9 mouse cellular contexts compared by ENCODE assay signal in the genomic region with DNA sequence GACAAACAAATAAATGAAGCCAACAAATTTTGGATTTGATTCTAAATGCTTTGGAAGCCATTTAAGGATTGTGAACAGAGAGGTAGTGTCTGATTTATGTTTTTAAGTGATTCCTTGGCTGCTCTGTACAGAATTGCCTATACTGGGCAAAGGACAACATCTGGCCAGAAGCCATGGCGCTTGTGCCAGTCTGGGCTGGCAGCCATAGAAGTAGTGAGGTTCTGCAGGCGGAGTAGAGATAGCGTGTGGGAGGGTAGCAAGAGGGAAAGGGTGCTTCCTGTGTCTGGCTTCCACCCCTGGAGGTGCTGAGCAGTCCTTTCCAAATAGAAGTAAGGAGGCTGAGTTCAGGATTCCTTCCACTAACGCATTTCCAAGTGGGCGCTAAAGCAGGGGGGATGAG. TPM values are rescaled to one million over a fixed set of nuclear protein-coding genes. Genes with fewer than 3 reads are reported as not detected.
DNase-seq lines count a peak whose midpoint lies in the region; ATAC-seq lines count a peak whose summit lies in the region.
"Had no signal": no experiment of that assay in that cellular context is flagged by ENCODE, and none has a peak within 500 bp of the region (broad histone marks: within the 10 kb centered on the region; RNA-seq: fewer than 3 reads in every experiment).

No protein-coding gene starts in this region.

- ATAC-seq in frontal cortex, adult (ENCODE audit: low TSS enrichment) = peak; percentile 25; the same call in 1 of the 2 replicates
- ATAC-seq in granulocyte monocyte progenitor cell, adult 5-6 weeks (replicated peaks; ENCODE audit: poor library complexity, severe bottlenecking) = no peak
- no peak for ATAC-seq in activated CD4-positive, CD25-positive, alpha-beta regulatory T cell, adult 4 months

- DNase-seq in frontal cortex, postnatal 25 days (ENCODE audit: low spot score in 2 of 2) = no peak
- peak; percentile 74 for DNase-seq in MN1 (ENCODE audit: low spot score)
- DNase-seq in gastrocnemius, postnatal 25 days = peak; percentile 30
- DNase-seq in layer of hippocampus, adult 8-10 months (ENCODE audit: low spot score in 2 of 2) = peak; percentile 11 to 35
- peak; percentile 14 for DNase-seq in right cerebral cortex, postnatal 25 days

RNA-seq across cellular contexts. Expression of a gene that starts 3.9 kb away (rescaled TPM):
- 10 to 100 TPM; 12.8 to 13.1 TPM for total RNA-seq in gastrocnemius, postnatal 25 days (2021)
- 10 to 100 TPM; 10.4 to 11.9 (median 11.0) TPM for total RNA-seq in layer of hippocampus, adult 8-10 months (2022)
- 30.9 and 45.8 TPM in 2 replicates for total RNA-seq in granulocyte monocyte progenitor cell, adult 5-6 weeks (2014; fragmentation: Nextera tagmentation)
- 27.0 and 31.7 TPM in 2 replicates for total RNA-seq in granulocyte monocyte progenitor cell, adult 5-6 weeks (2017)
- 10 to 100 TPM; 40.5 to 42.3 TPM for polyA plus RNA-seq in activated CD4-positive, CD25-positive, alpha-beta regulatory T cell, adult 4 months (2017; shearing (Covaris generic))
- total RNA-seq: CH12.LX had no signal

Comparison
In these comparisons a context has a peak if more than half of its experiments do, and no peak if none do; other contexts are left out.
1. DNase-seq: peak in MN1 (single experiment), gastrocnemius, postnatal 25 days (single experiment), layer of hippocampus, adult 8-10 months (2 of 2) and right cerebral cortex, postnatal 25 days (single experiment); none in frontal cortex, postnatal 25 days (0 of 2).